Mouse (Mus musculus): ENCODE measurements around the gene Wars.

Wars gene

DNA sequence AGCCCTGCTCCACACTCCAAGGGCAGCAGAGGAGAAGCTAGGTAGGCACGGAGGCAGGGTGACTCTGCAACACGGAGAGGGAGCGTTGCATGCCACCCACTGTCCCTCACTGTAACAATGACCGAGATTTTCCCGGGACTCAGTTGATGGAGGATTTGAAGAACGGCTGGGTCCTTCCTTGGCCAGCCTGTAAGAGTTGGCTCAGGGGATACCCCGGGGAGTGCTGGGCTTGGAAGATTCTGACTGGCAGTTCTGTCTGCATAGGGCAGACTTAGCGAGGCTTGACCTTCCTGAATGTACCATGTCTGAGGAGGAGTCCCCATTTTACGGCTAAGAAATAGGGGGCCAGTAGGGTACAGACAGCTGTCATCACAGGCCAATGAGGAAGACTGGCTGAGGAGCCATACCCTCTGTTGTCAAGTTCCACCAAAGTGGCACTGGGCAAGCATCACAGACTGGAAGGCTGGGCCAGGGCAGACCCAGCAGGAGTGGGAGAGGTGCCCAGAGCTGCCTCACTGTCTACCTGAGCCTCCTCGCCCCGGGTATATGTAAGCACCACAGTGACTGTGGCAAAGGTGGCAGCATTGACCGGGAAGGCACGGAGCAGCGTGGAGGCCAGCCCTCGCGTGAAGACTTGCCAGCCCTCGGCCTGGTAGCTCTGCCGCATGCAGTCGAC is 67.6 kb downstream of the Wars start:
- no peak for DNase-seq (ENCODE audit: low spot score in 2 of 2)

DNA sequence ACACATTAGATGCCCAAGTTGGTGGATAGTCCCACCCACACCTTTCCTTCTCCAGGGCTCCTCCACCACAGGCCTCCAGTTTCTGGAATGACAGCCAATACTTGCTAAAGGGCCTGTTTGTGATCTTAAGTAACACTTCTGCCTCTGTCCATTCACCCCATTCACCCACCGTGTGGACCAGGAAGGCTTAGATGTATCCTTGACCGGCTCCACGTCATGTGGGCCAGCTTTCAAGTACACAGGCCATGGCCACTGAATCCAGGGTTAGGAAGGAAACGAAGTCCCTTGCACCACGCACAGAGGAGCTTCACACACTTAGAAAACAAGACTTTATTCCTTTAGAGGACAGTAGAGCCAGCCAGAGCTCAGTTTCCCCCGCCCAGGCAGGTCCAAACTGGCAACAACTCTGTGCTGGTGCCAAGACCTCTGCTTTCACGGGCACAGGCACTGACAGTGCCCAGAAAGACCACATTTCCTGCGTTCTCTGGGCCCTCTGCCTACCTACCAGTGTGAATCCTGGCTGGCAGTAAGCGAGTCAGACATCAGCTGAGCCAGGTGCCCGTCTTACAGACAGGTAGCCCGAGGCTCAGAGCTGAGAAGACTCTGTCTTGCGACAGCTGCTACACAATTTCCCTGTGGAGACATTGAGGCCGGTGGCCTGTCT is 68.3 kb downstream of the Wars start:
- peak in 1 of 2 experiments; percentile 5 for DNase-seq (ENCODE audit: low spot score in 2 of 2)

DNA sequence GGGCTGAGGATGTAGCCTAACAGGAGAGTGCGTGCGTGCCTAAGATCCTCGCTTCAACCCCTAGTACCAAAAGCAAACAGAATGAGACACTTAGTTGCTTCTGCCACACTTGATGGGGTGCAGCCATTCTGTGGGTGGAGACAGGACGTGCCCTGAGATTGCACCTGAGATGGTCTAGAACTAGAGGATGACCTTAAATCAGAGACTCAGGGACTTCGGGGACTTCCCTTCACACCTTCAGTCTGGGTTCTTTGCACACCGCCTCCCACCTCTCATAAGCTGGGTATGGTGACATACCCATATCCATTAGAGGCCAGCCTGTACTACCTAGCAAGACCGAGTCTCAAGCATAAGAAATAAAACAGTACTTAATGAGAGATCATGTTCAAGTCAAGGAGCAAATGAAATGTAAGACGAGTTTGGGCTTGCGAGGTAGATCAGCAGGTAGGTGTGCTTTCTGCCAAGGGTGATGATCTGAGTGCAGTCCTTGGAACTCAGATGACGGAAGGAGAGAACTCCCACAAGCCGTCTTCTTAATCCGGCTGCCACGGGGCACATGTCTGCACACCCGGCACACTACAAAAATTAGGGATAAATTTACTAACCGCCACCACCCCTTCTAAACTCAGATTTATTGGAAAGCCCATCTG is 69.6 kb downstream of the Wars start:
- peak in 1 of 2 experiments; percentile 3 for DNase-seq (ENCODE audit: low spot score in 2 of 2)

DNA sequence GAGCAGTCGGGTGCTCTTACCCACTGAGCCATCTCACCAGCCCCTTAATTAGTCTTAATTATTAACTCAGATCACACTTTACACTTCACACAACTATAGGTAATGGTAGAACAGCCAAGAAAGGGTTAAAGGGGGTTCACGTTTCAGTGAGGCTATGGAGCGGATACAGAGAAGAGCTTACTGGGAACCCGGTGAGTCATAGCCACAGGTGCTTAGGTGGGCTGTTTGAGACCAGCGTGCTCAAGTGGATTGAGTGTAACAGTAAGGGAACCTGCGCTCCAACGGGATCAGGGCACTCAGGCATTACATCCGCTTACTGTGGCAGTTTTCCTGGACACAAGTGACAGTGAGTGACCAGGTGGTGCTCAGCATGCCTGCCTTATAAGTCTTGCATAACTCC is 70.9 kb downstream of the Wars start:
- no peak for DNase-seq (ENCODE audit: low spot score in 2 of 2)

DNA sequence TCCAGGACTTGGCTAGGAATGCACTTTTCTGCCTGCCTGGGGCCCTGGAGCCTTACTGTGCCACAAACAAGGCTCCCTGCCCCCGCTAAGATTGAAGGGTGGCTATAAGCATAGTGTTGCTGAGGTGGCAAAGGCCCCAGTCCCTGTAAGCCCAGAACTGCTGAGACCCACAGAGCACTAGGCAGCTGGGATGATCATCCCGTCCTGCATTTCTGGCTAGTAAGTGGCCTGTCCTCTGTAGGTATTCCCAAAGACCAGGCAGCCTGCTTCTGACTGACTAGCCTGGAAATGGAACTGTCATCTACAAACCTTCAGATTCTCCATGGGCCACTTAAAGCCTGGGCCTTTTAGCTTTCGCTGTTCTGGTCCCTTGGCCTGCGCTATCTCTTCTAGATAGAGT is 73.5 kb downstream of the Wars start:
- no peak for DNase-seq (ENCODE audit: low spot score in 2 of 2)

DNA sequence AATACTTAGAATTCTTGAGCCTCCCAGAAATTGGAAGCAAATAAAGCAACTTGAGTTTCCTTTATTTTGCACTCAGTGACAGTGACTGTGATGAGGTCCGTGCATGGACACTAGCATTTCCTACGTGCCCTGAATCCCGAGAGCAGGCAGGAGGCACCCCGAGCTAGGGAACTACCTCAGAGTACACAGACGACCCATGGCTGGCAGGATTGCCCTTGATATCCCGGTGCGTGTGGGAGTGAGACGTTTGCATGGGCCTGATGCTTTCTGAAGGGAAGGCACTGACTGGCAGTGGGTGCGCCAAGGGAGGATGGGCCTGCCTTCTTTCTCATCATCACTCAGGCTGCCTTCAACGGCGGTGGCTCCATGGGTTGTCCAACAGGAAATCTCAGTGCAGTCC is 77.4 kb downstream of the Wars start:
- no peak for DNase-seq (ENCODE audit: low spot score in 2 of 2)

DNA sequence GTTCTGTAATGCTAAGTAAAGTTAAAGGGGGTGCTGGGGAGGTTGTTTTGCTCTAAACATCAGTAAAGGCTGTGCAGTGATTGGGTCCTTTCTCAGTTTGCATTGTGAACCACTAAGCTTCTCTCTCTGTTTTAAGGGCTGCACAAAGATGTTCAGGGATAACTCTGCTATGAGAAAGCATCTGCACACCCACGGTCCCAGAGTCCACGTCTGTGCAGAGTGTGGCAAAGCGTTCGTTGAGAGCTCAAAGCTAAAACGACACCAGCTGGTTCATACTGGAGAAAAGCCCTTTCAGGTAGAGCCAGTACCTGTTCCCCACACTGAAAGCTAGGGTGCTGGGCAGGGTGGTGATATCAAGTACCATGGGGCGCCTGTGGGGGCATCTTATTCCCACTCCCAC is 79.5 kb downstream of the Wars start:
- no peak for DNase-seq (ENCODE audit: low spot score in 2 of 2)

DNA sequence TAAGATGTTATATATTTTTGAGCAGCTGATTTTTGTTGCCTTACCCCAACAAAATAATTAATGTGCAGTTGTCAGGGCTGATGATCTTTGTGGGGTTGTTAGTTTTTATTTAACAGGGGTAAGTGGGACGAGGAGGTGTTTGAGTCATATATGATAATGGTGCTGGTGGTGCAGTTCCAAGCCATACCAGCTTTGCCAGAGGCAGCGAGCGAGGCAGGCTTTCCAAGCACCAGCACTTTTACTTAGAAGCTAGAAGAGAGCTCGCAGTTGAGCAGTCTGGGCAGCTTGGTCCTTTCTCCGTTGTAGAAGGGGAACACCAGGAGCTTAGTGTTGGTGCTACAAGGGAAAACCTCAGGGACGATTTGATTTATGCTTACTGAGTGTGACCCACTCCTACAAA is 81.5 kb downstream of the Wars start:
- DNase-seq (ENCODE audit: low spot score in 2 of 2), result no peak

DNA sequence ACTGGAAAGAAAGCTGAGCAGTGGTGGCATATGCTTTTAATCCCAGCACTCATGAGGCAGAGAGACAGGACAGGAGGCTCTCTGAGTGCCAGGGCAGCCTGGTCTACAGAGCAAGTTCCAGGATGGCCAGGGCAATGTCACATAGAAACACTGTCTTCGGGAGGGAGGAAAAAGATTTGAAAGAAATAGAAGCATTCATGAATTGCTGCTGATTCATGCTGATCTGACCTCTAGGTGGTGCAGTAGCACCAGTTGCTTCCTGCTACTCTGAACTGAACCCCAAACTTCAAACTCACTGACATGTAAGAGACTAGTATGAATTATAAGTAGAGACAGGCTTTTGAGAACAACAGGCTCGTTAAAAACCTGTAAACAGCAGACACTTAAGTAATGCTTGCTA is 82.8 kb downstream of the Wars start:
- DNase-seq (ENCODE audit: low spot score in 2 of 2), result no peak

DNA sequence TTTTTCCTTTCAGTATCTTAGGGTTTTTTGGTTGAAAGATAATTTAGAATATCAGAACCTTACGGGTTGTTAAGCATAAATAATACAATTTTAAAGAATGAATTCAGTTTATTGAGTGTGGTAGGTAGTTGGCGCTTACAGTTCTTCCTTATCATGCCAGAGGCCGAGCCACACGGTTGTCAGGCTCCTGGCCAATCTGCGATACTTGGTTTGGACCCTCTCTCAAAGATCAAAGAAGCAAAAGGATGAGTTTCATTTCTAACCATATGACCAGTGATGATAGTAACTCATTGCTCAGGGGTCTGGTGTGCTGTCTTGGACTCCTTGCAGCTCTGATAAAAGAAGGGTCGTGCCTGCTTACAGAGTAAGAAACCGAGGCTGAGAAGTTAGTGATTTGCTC is 83.7 kb downstream of the Wars start:
- no peak for DNase-seq (ENCODE audit: low spot score in 2 of 2)

All from frontal cortex, postnatal 10 days (tissue).